Mouse (Mus musculus): ENCODE measurements around the gene Txnl4b.

Txnl4b gene

GRCm38 (mm10) chr8:109565498-109566333 is at the start of gene Txnl4b, which contains the start of gene Dhx38:
Txnl4b (plus strand) TSS chr8:109565892.
Dhx38 (minus strand) TSS chr8:109565861.
- peak; percentile 99 for DNase-seq

DNA sequence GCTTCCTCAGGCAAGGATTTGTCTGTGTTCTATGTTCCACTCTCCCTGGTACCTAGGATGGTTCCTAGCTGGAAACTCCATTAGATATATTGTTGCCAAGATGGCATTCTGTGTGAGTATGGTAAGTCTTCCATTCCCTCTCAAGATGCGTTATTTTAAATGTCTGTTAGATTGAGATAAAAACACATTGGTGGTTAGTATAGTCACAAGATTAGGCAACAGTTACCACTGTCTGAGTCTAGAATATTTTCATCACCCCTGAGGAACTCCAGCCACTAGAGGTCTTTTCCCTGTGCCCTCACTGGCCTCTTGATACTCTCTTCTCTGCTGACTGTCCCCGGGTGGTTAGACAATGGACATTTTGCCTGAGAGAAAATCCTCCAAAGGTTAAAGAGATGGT is 41.7 kb upstream of the Txnl4b start:
- no peak for DNase-seq

GRCm38 (mm10) chr8:109535140-109535990 is 30.3 kb upstream of the Txnl4b start:
- peak; percentile 67 to 70 for DNase-seq

DNA sequence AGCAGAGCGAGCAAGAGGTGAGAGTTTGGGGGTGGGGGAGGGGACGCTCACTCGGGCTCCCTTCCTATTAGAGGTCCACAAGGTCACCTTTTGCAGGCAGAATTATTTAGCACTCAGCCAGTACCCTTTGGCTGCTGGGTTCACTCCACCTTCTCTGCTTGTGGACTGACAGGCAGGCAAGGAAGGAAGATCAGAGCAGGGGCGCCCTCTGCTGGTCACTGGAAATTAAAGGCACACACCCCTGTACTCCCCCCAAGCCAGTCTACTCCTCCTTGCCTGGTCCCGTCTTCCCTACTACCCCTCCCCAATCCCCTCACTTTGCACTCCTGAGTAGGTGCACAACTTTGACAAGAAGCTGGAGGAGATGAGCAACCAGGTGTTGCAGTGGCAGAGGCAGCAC is 29.0 kb upstream of the Txnl4b start:
- peak; percentile 90 to 91 for DNase-seq

DNA sequence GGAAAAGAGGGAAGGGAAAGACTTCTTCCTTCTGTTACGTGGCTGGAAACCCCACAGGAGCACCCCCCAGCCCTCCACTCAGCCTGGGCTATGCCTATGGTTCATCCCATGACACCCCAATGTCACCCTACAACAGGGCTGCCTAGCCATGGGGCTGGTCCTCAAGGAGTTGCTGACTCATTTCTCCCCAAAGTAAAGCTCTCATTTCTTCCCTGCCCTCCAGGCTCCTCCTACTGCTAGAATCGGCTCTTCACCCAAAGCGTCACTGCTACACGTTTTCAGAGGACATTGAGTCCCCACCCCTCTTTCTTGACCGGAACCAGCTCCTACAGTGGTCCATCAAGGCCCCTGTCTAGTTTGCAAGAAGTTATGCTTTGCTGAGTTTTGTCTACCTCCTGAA is 23.5 kb upstream of the Txnl4b start:
- no peak for DNase-seq

GRCm38 (mm10) chr8:109542748-109543519 is 22.8 kb upstream of the Txnl4b start:
- no peak for DNase-seq

DNA sequence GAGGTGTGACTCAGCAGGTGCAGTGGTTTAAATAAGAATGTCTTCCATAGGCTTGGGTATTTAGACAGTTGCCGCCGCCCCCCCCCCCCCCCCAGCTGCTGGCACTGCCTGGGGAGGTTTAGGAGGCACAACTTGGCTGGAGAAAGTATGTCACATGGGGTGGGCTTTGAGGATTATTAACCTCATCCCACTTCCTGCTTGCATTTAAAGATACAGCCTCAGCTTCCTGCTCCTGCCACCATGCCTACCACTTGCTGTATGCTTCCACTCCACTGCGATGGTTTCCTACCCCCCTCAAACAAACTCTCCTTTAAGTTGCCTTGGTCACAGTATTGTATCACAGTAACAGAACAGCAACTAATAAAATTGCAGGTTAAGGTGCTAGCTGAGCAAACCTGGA is 21.6 kb upstream of the Txnl4b start:
- no peak for DNase-seq

- DNase-seq = peak; percentile 59 to 65
Observed at GRCm38 (mm10) chr8:109551663-109552062, 14.0 kb upstream of the Txnl4b start.

GRCm38 (mm10) chr8:109563881-109564280 is 1.8 kb upstream of the Txnl4b start:
- no peak for DNase-seq

DNA sequence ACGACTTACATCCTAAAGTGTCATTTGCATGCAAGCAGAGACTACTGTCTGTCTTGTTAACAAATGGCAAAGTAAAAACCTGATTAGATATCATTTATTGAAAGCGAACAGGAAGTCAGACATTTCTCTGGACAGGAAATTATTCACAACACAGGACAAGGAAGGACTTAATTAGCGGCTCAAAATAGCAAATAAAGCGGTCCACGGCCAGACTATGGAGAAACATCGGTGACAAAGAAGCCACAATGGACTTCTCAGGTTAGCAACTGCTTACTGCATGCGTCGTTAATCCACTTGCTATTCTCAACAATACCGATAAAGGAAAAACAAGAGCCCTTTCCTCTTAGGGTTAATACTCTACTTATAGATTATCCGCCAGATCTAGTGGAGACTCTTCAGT is 926 bp upstream of the Txnl4b start:
- DNase-seq = no peak

GRCm38 (mm10) chr8:109571139-109571538 is 5.4 kb downstream of the Txnl4b start:
- DNase-seq = no peak

DNA sequence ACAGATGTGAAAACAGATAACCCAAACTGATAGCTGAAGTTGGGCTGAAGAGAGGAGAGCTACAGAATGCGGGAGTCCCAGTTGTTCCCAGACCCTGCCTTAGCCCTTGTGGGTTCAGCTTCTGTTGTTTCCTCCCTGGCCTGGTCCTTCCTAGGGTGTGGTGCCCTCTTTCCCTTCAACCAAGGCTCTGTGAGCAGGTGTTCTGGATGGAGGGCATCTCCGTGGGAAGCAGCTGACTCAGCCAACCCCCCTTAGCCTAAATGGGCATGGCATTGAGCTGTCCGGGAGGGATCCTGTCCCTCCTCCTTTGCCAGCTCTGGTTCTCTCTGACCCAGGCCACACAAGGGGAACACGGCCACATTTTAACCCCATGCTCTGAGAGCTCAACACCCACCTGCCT is 10.6 kb downstream of the Txnl4b start:
- DNase-seq = no peak

GRCm38 (mm10) chr8:109578900-109579301 is 13.2 kb downstream of the Txnl4b start, which contains the start of gene Hp:
Hp (minus strand) TSS chr8:109579172.
- DNase-seq = no peak

- no peak for DNase-seq
Observed at GRCm38 (mm10) chr8:109584293-109584692, 18.6 kb downstream of the Txnl4b start.

GRCm38 (mm10) chr8:109584830-109585229 is 19.1 kb downstream of the Txnl4b start:
- DNase-seq = no peak

- DNase-seq = no peak
Observed at GRCm38 (mm10) chr8:109585652-109586051, 20.0 kb downstream of the Txnl4b start.

DNA sequence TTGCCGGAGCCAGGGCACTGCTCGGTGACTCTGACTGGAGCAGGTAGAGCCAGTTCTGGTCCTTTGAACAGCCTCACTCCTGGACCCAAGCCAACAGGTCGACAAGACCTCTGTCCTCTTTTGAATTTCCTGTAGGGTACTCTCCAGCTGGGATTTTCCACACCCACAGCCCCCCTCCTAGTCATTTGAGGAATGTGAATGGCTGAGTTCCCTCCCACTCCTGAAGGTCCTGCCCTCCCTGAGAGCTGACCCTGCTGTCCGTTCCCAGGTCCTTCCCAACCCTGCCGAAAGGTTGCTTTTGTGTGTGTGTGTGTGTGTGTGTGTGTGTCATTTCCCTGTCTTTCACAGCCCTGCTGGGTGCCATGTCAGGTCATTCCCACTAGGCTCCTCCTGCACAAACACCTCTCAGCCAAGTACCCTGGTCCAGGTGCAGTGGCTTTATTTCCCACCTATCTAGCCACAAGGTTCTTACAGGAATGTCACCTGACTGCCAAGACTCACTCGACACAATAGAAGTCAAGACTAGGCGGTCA is 21.3 kb downstream of the Txnl4b start:
- DNase-seq = peak; percentile 70 to 82

DNA sequence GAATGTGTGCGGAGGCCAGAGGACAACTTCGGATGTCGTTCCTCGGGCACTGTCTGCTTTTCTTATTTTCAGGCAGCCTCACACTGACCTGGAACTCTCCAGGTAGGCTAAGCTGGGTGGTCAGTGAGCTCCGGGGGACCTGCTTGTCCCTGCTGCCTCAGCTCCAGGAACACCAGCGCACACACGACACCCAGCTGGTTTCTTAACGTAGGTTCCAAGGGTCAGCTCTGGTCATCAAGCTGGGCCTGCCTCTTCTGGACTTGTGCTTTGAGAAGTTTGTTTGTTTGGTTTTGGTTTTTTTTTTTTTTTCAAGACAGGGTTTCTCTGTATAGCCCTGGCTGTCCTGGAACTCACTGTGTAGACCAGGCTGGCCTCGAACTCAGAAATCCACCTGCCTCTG is 25.2 kb downstream of the Txnl4b start:
- no peak for DNase-seq

- no peak for DNase-seq
Observed at GRCm38 (mm10) chr8:109591367-109591766, 25.7 kb downstream of the Txnl4b start.

- no peak for DNase-seq
Observed at GRCm38 (mm10) chr8:109592164-109592563, 26.5 kb downstream of the Txnl4b start.

DNA sequence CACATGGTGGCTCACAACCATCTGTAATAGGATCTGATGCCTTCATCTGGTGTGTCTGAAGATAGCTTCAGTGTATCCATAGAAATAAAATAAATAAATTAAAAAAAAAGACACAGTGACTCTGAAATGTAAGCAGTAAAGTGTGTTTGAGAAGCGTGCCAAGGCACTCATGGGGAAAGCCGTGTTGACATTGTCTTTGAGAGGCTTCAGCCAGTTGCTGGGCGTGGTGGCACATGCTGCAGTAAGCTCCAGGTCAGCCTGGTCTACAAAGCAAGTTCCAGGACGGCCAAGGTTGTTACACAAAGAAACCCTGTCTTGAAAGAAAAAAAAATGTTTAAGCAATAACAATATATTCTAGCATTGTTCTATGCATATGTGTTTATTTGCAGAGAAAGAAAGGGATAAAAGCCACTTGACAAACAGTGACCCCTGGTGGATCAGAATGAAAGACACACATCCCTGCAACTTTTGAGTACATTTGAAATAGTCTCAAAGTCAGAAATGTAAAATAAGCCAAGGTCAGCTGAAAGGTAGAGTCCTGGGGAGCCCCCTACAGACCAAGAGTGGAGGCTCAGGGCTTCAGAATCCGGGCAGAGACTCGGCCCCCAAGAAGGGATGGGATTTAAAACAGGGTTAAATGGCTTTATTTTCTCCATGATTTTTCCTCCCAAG is 27.6 kb downstream of the Txnl4b start:
- peak; percentile 27 to 48 for DNase-seq

GRCm38 (mm10) chr8:109595854-109596253 is 30.2 kb downstream of the Txnl4b start:
- DNase-seq = peak; percentile 75 to 76

Measured in kidney, postnatal 4 days (tissue).